Mouse (Mus musculus): ENCODE results near the gene Ip6k3. TPM values are rescaled to one million over a fixed set of nuclear protein-coding genes. Genes with fewer than 3 reads are reported as not detected.

Ip6k3 gene
- polyA plus RNA-seq, 1 experiment from 2014 or later: not detected

- no peak overlapping the region for H3K4me3 ChIP-seq (ENCODE audit: low read depth, low read length)
- H3K27me3 ChIP-seq (replicated peaks; ENCODE audit: control insufficient read depth, insufficient read depth, low read length): no peaks in the 10 kb centered on the region
- H3K27ac ChIP-seq (ENCODE audit: low read depth, low read length): peak overlapping the region; percentile 29; the same call in 1 of the 2 replicates
- ATAC-seq: no peak
- TF ChIP-seq CTCF (IDR thresholded peaks at IDR 0.05; ENCODE audit: low read depth): peak; percentile 33; the same call in 1 of the 2 replicates
- no peaks in the 10 kb centered on the region for H3K9me3 ChIP-seq (ENCODE audit: control insufficient read depth)
- H3K36me3 ChIP-seq (ENCODE audit: control insufficient read depth, insufficient read depth): peaks cover 75% of the 10 kb centered on the region
- H3K4me1 ChIP-seq (replicated peaks; ENCODE audit: control insufficient read depth, insufficient read depth, low read length): 0 out of 2 replicates have a peak, but pooled peaks cover 7% of the 10 kb centered on the region
- H3K9ac ChIP-seq (ENCODE audit: low read depth, low read length): no peak overlapping the region
- 66% methylated on average over 14 of the region's 14 CpGs for WGBS
- H3K4me2 ChIP-seq (replicated peaks; ENCODE audit: low read depth): no peak overlapping the region
These were observed 46.3 kb downstream of the Ip6k3 start for GRCm38 (mm10) chr17:27121266-27121665.

- H3K4me1 ChIP-seq (replicated peaks; ENCODE audit: control insufficient read depth, insufficient read depth, low read length): 0 out of 2 replicates have a peak, but pooled peaks cover 7% of the 10 kb centered on the region
- no peak overlapping the region for H3K4me2 ChIP-seq (replicated peaks; ENCODE audit: low read depth)
- H3K27me3 ChIP-seq (replicated peaks; ENCODE audit: control insufficient read depth, insufficient read depth, low read length): no peaks in the 10 kb centered on the region
- no peak for ATAC-seq
- H3K27ac ChIP-seq (ENCODE audit: low read depth, low read length): no peak overlapping the region
- H3K4me3 ChIP-seq (ENCODE audit: low read depth, low read length): no peak overlapping the region
- H3K9ac ChIP-seq (ENCODE audit: low read depth, low read length): no peak overlapping the region
- H3K9me3 ChIP-seq (ENCODE audit: control insufficient read depth): no peaks in the 10 kb centered on the region
- 29% methylated on average over 18 of the region's 18 CpGs for WGBS
- H3K36me3 ChIP-seq (ENCODE audit: control insufficient read depth, insufficient read depth): peaks cover 80% of the 10 kb centered on the region
- peak; percentile 83 for TF ChIP-seq CTCF (IDR thresholded peaks at IDR 0.05; ENCODE audit: low read depth)
These were observed 47.0 kb downstream of the Ip6k3 start for GRCm38 (mm10) chr17:27120561-27121024.

- H3K4me3 ChIP-seq (ENCODE audit: low read depth, low read length): no peak overlapping the region
- WGBS: 65% methylated on average over 8 of the region's 8 CpGs
- peaks cover 84% of the 10 kb centered on the region for H3K36me3 ChIP-seq (ENCODE audit: control insufficient read depth, insufficient read depth)
- H3K9me3 ChIP-seq (ENCODE audit: control insufficient read depth): no peaks in the 10 kb centered on the region
- ATAC-seq: no peak
- H3K4me2 ChIP-seq (replicated peaks; ENCODE audit: low read depth): no peak overlapping the region
- H3K27ac ChIP-seq (ENCODE audit: low read depth, low read length): no peak overlapping the region
- no peak for TF ChIP-seq CTCF (IDR thresholded peaks at IDR 0.05; ENCODE audit: low read depth)
- H3K9ac ChIP-seq (ENCODE audit: low read depth, low read length): no peak overlapping the region
- H3K4me1 ChIP-seq (replicated peaks; ENCODE audit: control insufficient read depth, insufficient read depth, low read length): 0 out of 2 replicates have a peak, but pooled peaks cover 7% of the 10 kb centered on the region
- H3K27me3 ChIP-seq (replicated peaks; ENCODE audit: control insufficient read depth, insufficient read depth, low read length): no peaks in the 10 kb centered on the region
These were observed 47.6 kb downstream of the Ip6k3 start for GRCm38 (mm10) chr17:27119954-27120353.

GRCm38 (mm10) chr17:27119540-27119895 is 48.1 kb downstream of the Ip6k3 start:
- H3K27ac ChIP-seq (ENCODE audit: low read depth, low read length): no peak overlapping the region
- no peak overlapping the region for H3K4me2 ChIP-seq (replicated peaks; ENCODE audit: low read depth)
- H3K9me3 ChIP-seq (ENCODE audit: control insufficient read depth): no peaks in the 10 kb centered on the region
- no peaks in the 10 kb centered on the region for H3K27me3 ChIP-seq (replicated peaks; ENCODE audit: control insufficient read depth, insufficient read depth, low read length)
- no peak overlapping the region for H3K9ac ChIP-seq (ENCODE audit: low read depth, low read length)
- H3K4me1 ChIP-seq (replicated peaks; ENCODE audit: control insufficient read depth, insufficient read depth, low read length): 0 out of 2 replicates have a peak, but pooled peaks cover 7% of the 10 kb centered on the region
- H3K36me3 ChIP-seq (ENCODE audit: control insufficient read depth, insufficient read depth): peaks cover 88% of the 10 kb centered on the region
- H3K4me3 ChIP-seq (ENCODE audit: low read depth, low read length): no peak overlapping the region
- ATAC-seq: no peak
- no peak for TF ChIP-seq CTCF (IDR thresholded peaks at IDR 0.05; ENCODE audit: low read depth)
- WGBS: 80% methylated on average over 4 of the region's 4 CpGs

- ATAC-seq: no peak
- Histone ChIP-seq H3K4me2 (replicated peaks; ENCODE audit: low read depth) (no peak overlapping the region), H3K36me3 (ENCODE audit: control insufficient read depth, insufficient read depth) (peaks cover 91% of the 10 kb centered on the region), H3K4me3 (ENCODE audit: low read depth, low read length) (no peak overlapping the region), H3K9me3 (ENCODE audit: control insufficient read depth) (no peaks in the 10 kb centered on the region), H3K4me1 (replicated peaks; ENCODE audit: control insufficient read depth, insufficient read depth, low read length) (0 out of 2 replicates have a peak, but pooled peaks cover 7% of the 10 kb centered on the region), H3K27me3 (replicated peaks; ENCODE audit: control insufficient read depth, insufficient read depth, low read length) (no peaks in the 10 kb centered on the region), H3K9ac (ENCODE audit: low read depth, low read length) (no peak overlapping the region), H3K27ac (ENCODE audit: low read depth, low read length) (no peak overlapping the region)
- WGBS: 73% methylated on average over 25 of the region's 25 CpGs
- TF ChIP-seq CTCF (IDR thresholded peaks at IDR 0.05; ENCODE audit: low read depth): no peak
These were observed 48.7 kb downstream of the Ip6k3 start for GRCm38 (mm10) chr17:27118676-27119539.

- Histone ChIP-seq H3K9me3 (ENCODE audit: control insufficient read depth) (no peaks in the 10 kb centered on the region), H3K4me1 (replicated peaks; ENCODE audit: control insufficient read depth, insufficient read depth, low read length) (no peaks in the 10 kb centered on the region), H3K4me3 (ENCODE audit: low read depth, low read length) (no peak overlapping the region), H3K27ac (ENCODE audit: low read depth, low read length) (no peak overlapping the region), H3K9ac (ENCODE audit: low read depth, low read length) (no peak overlapping the region), H3K4me2 (replicated peaks; ENCODE audit: low read depth) (no peak overlapping the region), H3K36me3 (ENCODE audit: control insufficient read depth, insufficient read depth) (peaks cover 75% of the 10 kb centered on the region), H3K27me3 (replicated peaks; ENCODE audit: control insufficient read depth, insufficient read depth, low read length) (no peaks in the 10 kb centered on the region)
- 72% methylated on average over 7 of the region's 7 CpGs for WGBS
- TF ChIP-seq CTCF (IDR thresholded peaks at IDR 0.05; ENCODE audit: low read depth): no peak
- no peak for ATAC-seq
These were observed 57.5 kb downstream of the Ip6k3 start for GRCm38 (mm10) chr17:27110072-27110471.
